Mouse (Mus musculus): ENCODE measurements around the gene Hdgf. TPM values are rescaled to one million over a fixed set of nuclear protein-coding genes. Genes with fewer than 3 reads are reported as not detected.

The Hdgf gene
- polyA plus RNA-seq, 1 experiment from 2014 or later, result 199 TPM

Other genes starting within 250 kb of the Hdgf start
- 0.31 and 0.32 TPM in 2 replicates for gene Lrrc71, start 157.7 kb upstream of the Hdgf start, polyA plus RNA-seq (2016; fragmentation: Nextera tagmentation; extraction: Ambion mirVana)
- gene Ntrk1, start 111.2 kb upstream of the Hdgf start, polyA plus RNA-seq (2016; fragmentation: Nextera tagmentation; extraction: Ambion mirVana), result 0.38 and 0.46 TPM in 2 replicates
- gene Insrr, start 109.4 kb upstream of the Hdgf start, polyA plus RNA-seq (2016; fragmentation: Nextera tagmentation; extraction: Ambion mirVana), result 0.06 and 0.14 TPM in 2 replicates
- 10.7 and 11.2 TPM in 2 replicates for gene Pear1, start 82.0 kb upstream of the Hdgf start, polyA plus RNA-seq (2016; fragmentation: Nextera tagmentation; extraction: Ambion mirVana)
- gene Sh2d2a, start 59.6 kb upstream of the Hdgf start, polyA plus RNA-seq (2016; fragmentation: Nextera tagmentation; extraction: Ambion mirVana), result 0.09 and 0.10 TPM in 2 replicates
- gene Prcc, start 20.7 kb upstream of the Hdgf start, polyA plus RNA-seq (2016; fragmentation: Nextera tagmentation; extraction: Ambion mirVana), result 16.9 and 17.3 TPM in 2 replicates
- 71.4 and 74.8 TPM in 2 replicates for gene Mrpl24, start 13.2 kb downstream of the Hdgf start, polyA plus RNA-seq (2016; fragmentation: Nextera tagmentation; extraction: Ambion mirVana)
- 87.7 and 88.3 TPM in 2 replicates for gene Isg20l2, start 24.0 kb downstream of the Hdgf start, polyA plus RNA-seq (2016; fragmentation: Nextera tagmentation; extraction: Ambion mirVana)
- gene Rrnad1, start 24.4 kb downstream of the Hdgf start, polyA plus RNA-seq (2016; fragmentation: Nextera tagmentation; extraction: Ambion mirVana), result 19.1 and 22.8 TPM in 2 replicates
- 834 and 866 TPM in 2 replicates for gene Crabp2, start 42.3 kb downstream of the Hdgf start, polyA plus RNA-seq (2016; fragmentation: Nextera tagmentation; extraction: Ambion mirVana)
- 81.2 and 86.9 TPM in 2 replicates for gene Nes, start 64.8 kb downstream of the Hdgf start, polyA plus RNA-seq (2016; fragmentation: Nextera tagmentation; extraction: Ambion mirVana)
- 0.17 TPM in 2 replicates for gene Bcan, start 93.9 kb downstream of the Hdgf start, polyA plus RNA-seq (2016; fragmentation: Nextera tagmentation; extraction: Ambion mirVana)
- gene Hapln2, start 121.3 kb downstream of the Hdgf start, polyA plus RNA-seq (2016; fragmentation: Nextera tagmentation; extraction: Ambion mirVana), result not detected in 2 replicates
- gene Gpatch4, start 136.8 kb downstream of the Hdgf start, polyA plus RNA-seq (2016; fragmentation: Nextera tagmentation; extraction: Ambion mirVana), result 52.4 and 54.5 TPM in 2 replicates
- 125 and 134 TPM in 2 replicates for gene Naxe, start 152.2 kb downstream of the Hdgf start, polyA plus RNA-seq (2016; fragmentation: Nextera tagmentation; extraction: Ambion mirVana)
- not detected in 2 replicates for gene Ttc24, start 172.0 kb downstream of the Hdgf start, polyA plus RNA-seq (2016; fragmentation: Nextera tagmentation; extraction: Ambion mirVana)
- gene Iqgap3, start 175.7 kb downstream of the Hdgf start, polyA plus RNA-seq (2016; fragmentation: Nextera tagmentation; extraction: Ambion mirVana), result 30.3 and 30.4 TPM in 2 replicates
- 9.4 and 11.1 TPM in 2 replicates for gene Mef2d, start 236.1 kb downstream of the Hdgf start, polyA plus RNA-seq (2016; fragmentation: Nextera tagmentation; extraction: Ambion mirVana)